Mouse (Mus musculus) brain, embryonic 14.5 days (tissue): ENCODE results near the gene Sprr2h. TPM values are rescaled to one million over a fixed set of nuclear protein-coding genes. Genes with fewer than 3 reads are reported as not detected.

Experiments used
- DNase-seq: peaks from one replicate; pipeline ENCODE4 v3.0.0-alpha.2; 2011; ENCODE audit warnings: low read depth
- CTCF ChIP-seq: fragments of 200-500 bp; IDR thresholded peaks from 2 replicates; pipeline ENCODE4 v1.5.1; 2012; ENCODE audit warnings: inconsistent platforms, mild to moderate bottlenecking, moderate library complexity, borderline replicate concordance; ENCODE audit not compliant: insufficient read depth, insufficient read length; ENCODE audit errors: extremely low read depth
- POLR2A ChIP-seq: fragments of 200-500 bp; IDR thresholded peaks from 2 replicates; pipeline ENCODE4 v1.6.1; 2012; ENCODE audit warnings: mild to moderate bottlenecking, inconsistent platforms, borderline replicate concordance; ENCODE audit not compliant: poor library complexity, insufficient read depth, insufficient read length, severe bottlenecking; ENCODE audit errors: extremely low read depth
- polyA plus RNA-seq: library from polyadenylated mRNA; depleted of rRNA; stranded (reverse); fragments of >200 nt; gene quantifications from 2 replicates; pipeline ENCODE4 v1.2.3, GENCODE M21; 2012; rRNA removed

Sprr2h gene
- polyA plus RNA-seq: not detected in 2 replicates

DNA sequence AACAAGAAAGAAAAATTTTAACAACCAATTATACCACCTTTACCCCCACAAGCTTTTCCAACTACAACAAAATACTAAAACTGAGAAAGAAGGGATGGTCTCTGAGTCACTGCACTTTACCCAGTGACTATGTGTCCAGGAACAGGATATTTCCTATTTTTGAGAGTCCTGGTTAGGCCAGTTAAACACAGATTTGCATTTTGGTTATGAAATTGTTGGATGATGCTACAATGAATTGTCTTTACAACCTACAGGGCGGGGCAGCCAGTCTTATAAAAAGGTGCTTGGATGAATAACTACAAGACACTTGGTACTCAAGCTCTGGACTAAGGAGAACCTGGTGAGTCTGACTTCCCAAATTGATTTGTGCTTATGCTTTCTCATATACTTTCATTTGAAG, at the start of gene Sprr2h:
Gene Sprr2h (plus strand): TSS at position 301 of the 400 bp plus-strand sequence.
- TF ChIP-seq CTCF (no peak), POLR2A (no peak)
- DNase-seq: no peak

DNA sequence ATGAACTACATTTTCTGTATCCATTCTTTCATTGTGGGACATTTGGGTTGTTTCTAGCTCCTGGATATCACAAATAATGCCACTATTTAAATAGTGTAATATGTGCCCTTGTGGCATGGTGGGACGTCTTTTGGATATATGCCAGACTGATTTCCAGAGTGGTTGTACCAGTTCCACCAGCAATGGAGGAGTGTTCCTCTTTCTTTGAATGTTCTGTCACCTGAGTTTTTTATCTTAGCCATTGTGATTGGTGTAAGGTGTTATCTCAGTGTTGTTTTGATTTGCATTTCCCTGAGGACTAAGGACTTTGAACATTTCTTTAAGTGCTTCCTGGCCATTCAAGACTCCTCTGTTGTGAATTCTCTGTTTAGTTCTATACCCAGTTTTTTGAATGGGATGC, 49.2 kb upstream of the Sprr2h start:
- TF ChIP-seq POLR2A (no peak), CTCF (no peak)
- no peak for DNase-seq

DNA sequence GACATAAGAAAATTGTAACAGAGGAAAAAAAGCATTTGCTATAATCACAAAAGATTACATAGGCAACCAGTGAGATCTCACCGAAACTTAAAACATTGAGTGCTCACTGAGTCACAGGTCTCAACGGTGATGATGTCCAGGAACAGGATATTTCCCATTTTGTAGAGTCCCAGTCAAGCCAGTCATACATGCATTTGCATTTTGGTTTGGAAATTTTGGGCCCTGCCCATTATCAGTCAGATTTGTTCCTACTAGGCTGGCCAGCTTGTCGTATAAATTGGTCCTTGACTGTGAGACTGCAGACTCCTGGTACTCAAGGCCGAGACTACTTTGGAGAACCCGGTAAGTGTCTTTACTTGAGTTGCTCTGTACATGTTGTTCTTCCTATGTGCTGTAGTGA, 46.6 kb upstream of the Sprr2h start, which contains the start of gene Sprr2d:
Gene Sprr2d (plus strand): TSS at position 301 of the 400 bp plus-strand sequence.
- no peak for DNase-seq
- TF ChIP-seq CTCF (no peak), POLR2A (no peak)

DNA sequence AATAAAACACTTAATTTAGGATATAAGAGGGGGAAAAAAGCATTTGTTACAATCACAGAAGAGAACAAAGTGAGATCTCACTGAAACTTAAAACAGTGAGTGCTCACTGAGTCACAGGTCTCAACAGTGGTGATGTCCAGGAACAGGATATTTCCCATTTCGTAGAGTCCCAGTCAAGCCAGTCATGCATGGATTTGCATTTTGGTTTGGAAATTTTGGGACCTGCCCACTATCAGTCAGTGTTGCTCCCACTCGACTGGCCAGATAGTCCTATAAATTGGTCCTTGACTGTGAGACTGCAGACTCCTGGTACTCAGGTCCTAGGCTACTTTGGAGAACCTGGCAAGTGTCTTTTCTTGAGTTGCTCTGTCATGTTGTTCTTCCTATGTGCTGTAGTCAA, 33.6 kb upstream of the Sprr2h start, which contains the start of gene Sprr2e:
Gene Sprr2e (plus strand): TSS at position 301 of the 400 bp plus-strand sequence.
- DNase-seq: no peak
- TF ChIP-seq POLR2A (no peak), CTCF (no peak)

DNA sequence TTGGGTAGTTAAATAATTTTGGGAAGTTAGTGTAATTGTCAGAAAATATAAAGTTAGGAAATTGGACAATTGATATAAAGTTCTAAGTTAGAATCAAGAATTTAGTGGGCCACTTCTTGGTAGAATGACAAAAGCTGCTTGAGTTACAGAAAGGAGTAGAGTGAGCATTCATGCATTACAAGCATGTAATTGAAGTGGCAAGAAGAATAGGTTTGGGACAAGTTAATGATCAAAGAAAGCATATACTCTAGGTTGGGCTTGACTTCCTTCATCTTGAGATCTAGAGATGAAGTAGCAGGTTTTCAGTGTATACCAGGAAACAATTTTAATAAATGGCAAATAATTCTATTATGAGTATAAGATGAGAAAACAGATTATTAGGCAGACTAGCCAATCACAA, 23.9 kb upstream of the Sprr2h start:
- TF ChIP-seq POLR2A (no peak), CTCF (no peak)
- DNase-seq: no peak

DNA sequence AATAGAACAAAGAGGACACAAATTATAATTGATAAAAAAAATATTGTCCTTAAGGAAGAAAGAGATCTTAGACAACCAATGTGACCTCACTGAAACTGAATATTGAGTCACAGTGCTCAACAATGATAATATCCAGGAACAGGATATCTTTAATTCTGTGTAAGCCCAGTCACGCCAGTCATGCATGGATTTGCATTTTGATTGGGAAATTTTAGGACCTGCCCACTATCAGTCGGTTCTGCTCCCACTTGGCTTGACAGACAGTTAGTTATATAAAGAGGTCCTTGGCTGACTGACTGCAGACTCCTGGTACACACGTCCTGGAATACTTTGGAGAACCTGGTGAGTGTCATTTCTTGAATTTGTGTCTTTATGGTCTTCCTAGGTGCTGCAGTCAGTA, 20.6 kb upstream of the Sprr2h start, which contains the start of gene Sprr2f:
Gene Sprr2f (plus strand): TSS at position 301 of the 400 bp plus-strand sequence.
- TF ChIP-seq POLR2A (no peak), CTCF (no peak)
- DNase-seq: no peak

DNA sequence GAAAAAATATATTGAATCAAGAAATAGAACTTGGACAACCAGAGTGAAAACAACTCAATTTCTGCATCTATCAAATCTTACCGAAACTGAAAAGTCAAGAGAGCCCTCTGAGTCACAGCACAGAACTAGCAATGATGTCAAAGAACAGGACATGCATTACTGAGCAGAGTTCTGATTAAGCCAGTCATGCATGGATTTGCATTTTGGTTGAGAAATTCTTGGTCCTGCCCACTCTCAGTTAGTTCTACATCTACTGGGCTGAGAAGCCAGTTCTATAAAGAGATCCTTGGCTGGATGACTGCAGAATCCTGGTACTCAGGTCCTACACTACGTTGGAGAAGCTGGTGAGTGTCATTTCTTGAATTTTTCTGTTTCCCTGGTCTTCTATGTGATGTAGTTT, 11.9 kb upstream of the Sprr2h start:
- DNase-seq: no peak
- TF ChIP-seq CTCF (no peak), POLR2A (no peak)

DNA sequence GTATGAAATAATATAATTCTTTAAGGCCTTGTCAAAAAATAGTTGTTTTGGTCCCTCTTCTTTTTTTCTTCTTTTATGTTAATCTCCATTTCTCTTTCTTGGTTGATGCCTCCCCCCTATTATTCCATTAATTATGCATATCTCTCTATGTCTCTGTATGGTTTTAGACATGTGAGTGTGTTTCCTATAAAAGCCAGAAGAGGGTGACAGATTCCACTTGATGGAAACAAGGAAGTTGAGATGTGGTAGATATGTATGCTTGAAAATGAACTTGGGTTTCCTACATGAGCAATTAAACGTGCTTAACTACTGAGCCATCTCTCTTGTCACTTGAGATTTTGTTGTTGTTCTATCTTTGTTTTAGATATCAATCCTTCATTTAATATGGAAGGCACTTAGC, 8.8 kb downstream of the Sprr2h start:
- TF ChIP-seq CTCF (no peak), POLR2A (no peak)
- peak; percentile 22 for DNase-seq

DNA sequence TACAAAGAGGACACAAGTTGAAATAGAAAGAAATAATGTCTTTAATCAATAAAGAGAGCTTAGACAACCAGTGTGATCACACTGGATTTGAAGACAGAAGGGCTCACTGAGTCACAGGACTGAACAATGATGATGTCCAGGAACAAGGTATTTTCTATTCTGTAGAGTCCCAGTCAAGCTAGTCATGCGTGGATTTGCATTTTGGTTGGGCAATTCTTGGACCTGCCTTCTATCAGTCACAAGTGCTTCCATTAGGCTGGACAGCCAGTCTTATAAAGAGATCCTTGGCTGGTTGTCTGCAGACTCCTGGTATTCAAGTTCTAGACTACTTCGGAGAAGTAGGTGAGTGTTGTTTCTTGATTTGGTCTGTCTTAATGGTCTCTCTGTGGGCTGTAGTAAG, 22.2 kb downstream of the Sprr2h start, which contains the start of gene Sprr2i:
Gene Sprr2i (plus strand): TSS at position 301 of the 400 bp plus-strand sequence.
- DNase-seq: no peak
- TF ChIP-seq CTCF: no peak
- no peak for TF ChIP-seq POLR2A

DNA sequence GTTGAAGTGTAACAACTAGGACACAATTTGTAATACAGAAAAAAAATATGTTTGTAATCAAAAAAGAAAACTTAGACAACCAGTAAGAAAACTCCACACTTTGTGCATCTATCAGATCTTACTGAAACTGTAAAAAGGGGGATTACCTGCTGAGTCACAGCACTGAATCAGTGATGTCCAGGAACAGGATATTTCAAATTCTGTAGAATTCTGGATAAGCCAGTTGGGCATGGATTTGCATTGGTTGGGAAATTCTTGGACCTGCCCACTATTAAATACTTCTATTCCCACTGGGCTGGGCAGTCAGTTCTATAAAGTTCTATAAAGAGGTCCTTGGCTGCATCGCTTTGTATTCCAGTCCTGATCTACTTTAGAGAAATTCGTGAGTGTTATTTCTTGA, 32.3 kb downstream of the Sprr2h start, which contains the start of gene Sprr2j-ps:
Gene Sprr2j-ps (plus strand): TSS at position 301 of the 400 bp plus-strand sequence.
- no peak for TF ChIP-seq POLR2A
- TF ChIP-seq CTCF: no peak
- DNase-seq: no peak

DNA sequence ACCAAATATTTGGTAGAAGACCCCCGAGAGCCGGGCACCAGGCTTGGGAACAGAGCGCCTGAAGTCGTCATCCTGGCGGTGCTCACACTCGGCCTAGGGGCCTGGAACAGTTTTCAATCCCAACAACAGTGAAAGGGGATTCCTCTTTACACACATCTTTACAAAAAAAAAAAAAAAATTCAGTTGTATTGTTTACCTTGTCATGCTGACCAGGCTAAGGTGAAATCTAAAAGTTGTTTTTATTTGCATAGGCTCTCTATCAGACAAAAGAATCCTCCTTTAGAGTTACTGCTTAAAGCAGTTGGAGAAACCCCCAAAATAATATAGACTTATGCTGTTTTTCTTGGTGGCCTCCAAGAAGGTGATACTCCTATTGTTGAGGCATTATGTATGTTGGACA, 43.8 kb downstream of the Sprr2h start, which contains the start of gene Gm9774:
Gene Gm9774 (minus strand): TSS at position 101 of the 400 bp plus-strand sequence.
- TF ChIP-seq POLR2A (no peak), CTCF (no peak)

DNA sequence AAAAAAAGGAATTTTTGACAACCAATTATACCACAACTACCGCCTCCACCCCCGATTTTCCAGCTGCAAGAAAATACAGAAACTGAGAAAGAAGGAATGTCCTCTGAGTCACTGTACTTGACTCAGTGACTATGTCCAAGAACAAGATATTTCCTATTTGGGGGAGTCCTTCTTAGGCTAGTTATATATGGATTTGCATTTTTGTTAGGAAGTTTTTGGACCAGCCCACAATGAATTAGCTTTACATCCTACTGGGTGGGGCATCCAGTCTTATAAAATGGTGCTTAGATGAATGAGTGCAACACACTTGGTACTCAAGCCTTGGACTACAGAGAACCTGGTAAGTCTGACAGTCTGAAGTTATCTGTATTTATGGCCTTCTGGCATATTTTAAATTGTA, 46.8 kb downstream of the Sprr2h start, which contains the start of gene Sprr2k:
Gene Sprr2k (plus strand): TSS at position 301 of the 400 bp plus-strand sequence.
- TF ChIP-seq CTCF (no peak), POLR2A (no peak)

More for the DNA sequence above, 43.8 kb downstream of the Sprr2h start, which contains the start of gene Gm9774:
- no peak for DNase-seq

More for the DNA sequence above, 46.8 kb downstream of the Sprr2h start, which contains the start of gene Sprr2k:
- no peak for DNase-seq

Other genes starting within 250 kb of the Sprr2h start
- gene Lelp1, start 242.9 kb upstream of the Sprr2h start, polyA plus RNA-seq: not detected in 2 replicates
- gene Sprr2a1, start 169.9 kb upstream of the Sprr2h start, polyA plus RNA-seq: 0.03 and 0.05 TPM in 2 replicates
- 4.0 and 5.0 TPM in 2 replicates for gene Sprr2a2, start 169.8 kb upstream of the Sprr2h start, polyA plus RNA-seq
- 0.14 and 0.23 TPM in 2 replicates for gene Sprr2a3, start 100.3 kb upstream of the Sprr2h start, polyA plus RNA-seq
- 0.26 TPM in 1 of 2 replicates, not detected in the other for gene Sprr2b, start 69.1 kb upstream of the Sprr2h start, polyA plus RNA-seq
- not detected in 2 replicates for gene Sprr2d, start 46.5 kb upstream of the Sprr2h start, polyA plus RNA-seq
- gene Sprr2e, start 33.5 kb upstream of the Sprr2h start, polyA plus RNA-seq: not detected in 2 replicates
- gene Sprr2f, start 20.5 kb upstream of the Sprr2h start, polyA plus RNA-seq: not detected in 2 replicates
- gene Sprr2i, start 22.3 kb downstream of the Sprr2h start, polyA plus RNA-seq: not detected in 2 replicates
- gene Sprr2j-ps, start 32.4 kb downstream of the Sprr2h start, polyA plus RNA-seq: not detected in 2 replicates
- gene Gm9774, start 43.7 kb downstream of the Sprr2h start, polyA plus RNA-seq: 6.8 and 9.2 TPM in 2 replicates
- gene Sprr2k, start 46.9 kb downstream of the Sprr2h start, polyA plus RNA-seq: not detected in 2 replicates
- gene Sprr1b, start 53.1 kb downstream of the Sprr2h start, polyA plus RNA-seq: 0.11 and 0.55 TPM in 2 replicates
- not detected in 2 replicates for gene Sprr3, start 73.0 kb downstream of the Sprr2h start, polyA plus RNA-seq
- 0.63 TPM in 1 of 2 replicates, not detected in the other for gene Sprr1a, start 100.2 kb downstream of the Sprr2h start, polyA plus RNA-seq
- gene Sprr4, start 114.8 kb downstream of the Sprr2h start, polyA plus RNA-seq: not detected in 2 replicates
- not detected in 2 replicates for gene 2310046K23Rik, start 148.8 kb downstream of the Sprr2h start, polyA plus RNA-seq
- not detected in 2 replicates for gene Ivl, start 188.1 kb downstream of the Sprr2h start, polyA plus RNA-seq
- gene Smcp, start 203.3 kb downstream of the Sprr2h start, polyA plus RNA-seq: not detected in 2 replicates
- not detected in 2 replicates for gene 2210017I01Rik, start 221.8 kb downstream of the Sprr2h start, polyA plus RNA-seq
- gene Lce6a, start 236.0 kb downstream of the Sprr2h start, polyA plus RNA-seq: not detected in 2 replicates